ENCODE assay signal across 11 mouse cellular contexts in genomic region chr3:95295321-95296102, GRCm38 (mm10). TPM values are rescaled to one million over a fixed set of nuclear protein-coding genes. Genes with fewer than 3 reads are reported as not detected.
DNase-seq lines count a peak whose midpoint lies in the region; ATAC-seq and TF ChIP-seq lines count a peak whose summit lies in the region.
"Had no signal": no experiment of that assay in that cellular context is flagged by ENCODE, and none has a peak within 500 bp of the region (broad histone marks: within the 10 kb centered on the region; RNA-seq: fewer than 3 reads in every experiment).

No protein-coding gene starts in this region.

- no peak overlapping the region for H3K27ac ChIP-seq in heart, postnatal 0 days (ENCODE audit: low read depth)
- no peak overlapping the region; the same call in 1 of the 2 replicates for H3K27ac ChIP-seq in testis, adult 2 months (ENCODE audit: control insufficient read depth, insufficient read depth, low read depth, low read length)
- H3K27ac ChIP-seq in midbrain, embryonic 10.5 days (replicated peaks), result no peak overlapping the region

- 67% methylated on average over 11 of the region's 11 CpGs for WGBS in heart, postnatal 0 days
- 83% methylated on average over 11 of the region's 11 CpGs for WGBS in midbrain, embryonic 10.5 days

- 0 out of 2 replicates have a peak, but pooled peaks have one; percentile 13 for ATAC-seq in heart, postnatal 0 days (ENCODE audit: insufficient read depth, low read depth)

- no peak overlapping the region for H3K4me2 ChIP-seq in heart, postnatal 0 days (ENCODE audit: low read depth, low read length)
- H3K4me2 ChIP-seq: embryonic facial prominence, embryonic 12.5 days had no signal

- TF ChIP-seq EP300 in heart, postnatal 0 days (IDR thresholded peaks at IDR 0.05; ENCODE audit: low read depth), result no peak

- H3K4me1 ChIP-seq in heart, postnatal 0 days (ENCODE audit: control insufficient read depth, insufficient read depth), result no peaks in the 10 kb centered on the region
- H3K4me1 ChIP-seq in testis, adult 2 months (ENCODE audit: control insufficient read depth, insufficient read depth, low read length), result no peaks in the 10 kb centered on the region
- peaks cover 6% of the 10 kb centered on the region; the same call in 1 of the 2 replicates for H3K4me1 ChIP-seq in midbrain, embryonic 10.5 days

- no peak for TF ChIP-seq POLR2A in testis, adult 2 months (IDR thresholded peaks at IDR 0.05; ENCODE audit: control insufficient read depth, low read depth, low read length)

- DNase-seq in heart, postnatal 0 days (ENCODE audit: low spot score), result no peak
- no peak for DNase-seq in heart, postnatal 14 days
- DNase-seq in testis, postnatal 10 days (ENCODE audit: low spot score), result no peak
- DNase-seq in kidney, postnatal 14 days, result peak; percentile 73
- no peak for DNase-seq in embryo, embryonic 11 days
- no peak for DNase-seq in layer of hippocampus, adult 18-20 months (ENCODE audit: low spot score in 2 of 2)
- no peak for DNase-seq in midbrain, embryonic 10.5 days (ENCODE audit: low spot score)

- no peak overlapping the region for H3K4me3 ChIP-seq in heart, postnatal 0 days (ENCODE audit: low read depth, low read length)
- no peak overlapping the region for H3K4me3 ChIP-seq in testis, adult 2 months (ENCODE audit: control insufficient read depth, low read depth, low read length)
- H3K4me3 ChIP-seq in midbrain, embryonic 10.5 days, result no peak overlapping the region
- H3K4me3 ChIP-seq: embryonic facial prominence, embryonic 12.5 days had no signal

- H3K36me3 ChIP-seq in heart, postnatal 0 days (replicated peaks; ENCODE audit: control insufficient read depth, insufficient read depth, low read length), result peaks cover 48% of the 10 kb centered on the region
- H3K36me3 ChIP-seq in testis, adult 2 months (ENCODE audit: control insufficient read depth, insufficient read depth, low read length), result no peaks in the 10 kb centered on the region; the same call in 1 of the 2 replicates
- H3K36me3 ChIP-seq in midbrain, embryonic 10.5 days, result peaks cover 64% of the 10 kb centered on the region

- intact Hi-C loops in heart, postnatal 14 days (cut with DNase I), result no loop called here

- TF ChIP-seq CTCF in heart, postnatal 0 days (IDR thresholded peaks at IDR 0.05; ENCODE audit: low read depth), result no peak
- TF ChIP-seq CTCF in testis, adult 2 months (IDR thresholded peaks at IDR 0.05; ENCODE audit: control insufficient read depth, insufficient read depth, insufficient replicate concordance, low read depth, low read length), result 0 out of 2 replicates have a peak, but pooled peaks have one; percentile 13

- H3K9me3 ChIP-seq in heart, postnatal 0 days (replicated peaks; ENCODE audit: control insufficient read depth, low read length), result no peaks in the 10 kb centered on the region
- H3K9me3 ChIP-seq in midbrain, embryonic 10.5 days (replicated peaks), result no peaks in the 10 kb centered on the region
- H3K9me3 ChIP-seq: embryonic facial prominence, embryonic 12.5 days had no signal

- no peak overlapping the region for H3K9ac ChIP-seq in heart, postnatal 0 days (replicated peaks; ENCODE audit: low read depth, low read length)
- H3K9ac ChIP-seq: embryonic facial prominence, embryonic 12.5 days had no signal

- no peaks in the 10 kb centered on the region for H3K27me3 ChIP-seq in heart, postnatal 0 days (ENCODE audit: control insufficient read depth, insufficient read depth, low read length)
- H3K27me3 ChIP-seq in testis, adult 2 months (ENCODE audit: control insufficient read depth, insufficient read depth, low read length), result no peaks in the 10 kb centered on the region
- no peaks in the 10 kb centered on the region for H3K27me3 ChIP-seq in midbrain, embryonic 10.5 days (ENCODE audit: low read depth, poor library complexity, severe bottlenecking)
- H3K27me3 ChIP-seq: embryonic facial prominence, embryonic 12.5 days had no signal

RNA-seq across cellular contexts. Expression of gene Anxa9, which starts 11.5 kb away (rescaled TPM):
- 0.11 and 0.15 TPM in 2 replicates for total RNA-seq in heart, postnatal 0 days (2014; rRNA removed; ENCODE audit: low replicate concordance)
- 0.49 and 0.67 TPM in 2 replicates for polyA plus RNA-seq in heart, postnatal 0 days (2015; fragmentation: Nextera tagmentation; extraction: Ambion mirVana)
- under 1 TPM; 0.38 to 0.76 TPM for total RNA-seq in heart, postnatal 14 days (2021)
- 7.6 and 7.8 TPM in 2 replicates for polyA plus RNA-seq in testis, adult 2 months (2012; rRNA removed)
- total RNA-seq in layer of hippocampus, adult 18-20 months (2021), result under 1 TPM; 0.59 to 0.63 TPM
- 1.5 and 1.9 TPM in 2 replicates for polyA plus RNA-seq in midbrain, embryonic 10.5 days (2016; fragmentation: Nextera tagmentation; extraction: Ambion mirVana)

RNA-seq across cellular contexts. Expression of gene Prune1, which starts 13.6 kb away (rescaled TPM):
- total RNA-seq in heart, postnatal 0 days (2014; rRNA removed; ENCODE audit: low replicate concordance), result 28.6 and 35.6 TPM in 2 replicates
- 22.5 and 23.0 TPM in 2 replicates for polyA plus RNA-seq in heart, postnatal 0 days (2015; fragmentation: Nextera tagmentation; extraction: Ambion mirVana)
- total RNA-seq in heart, postnatal 14 days (2021), result 10 to 100 TPM; 19.8 to 20.4 TPM
- polyA plus RNA-seq in testis, adult 2 months (2012; rRNA removed), result 18.3 and 19.1 TPM in 2 replicates
- total RNA-seq in layer of hippocampus, adult 18-20 months (2021), result 10 to 100 TPM; 21.0 to 21.1 TPM
- 25.2 and 27.9 TPM in 2 replicates for polyA plus RNA-seq in midbrain, embryonic 10.5 days (2016; fragmentation: Nextera tagmentation; extraction: Ambion mirVana)

RNA-seq across cellular contexts. Expression of gene Mindy1, which starts 14.4 kb away (rescaled TPM):
- 28.0 and 64.4 TPM in 2 replicates for total RNA-seq in heart, postnatal 0 days (2014; rRNA removed; ENCODE audit: low replicate concordance)
- 27.8 and 28.4 TPM in 2 replicates for polyA plus RNA-seq in heart, postnatal 0 days (2015; fragmentation: Nextera tagmentation; extraction: Ambion mirVana)
- total RNA-seq in heart, postnatal 14 days (2021), result 10 to 100 TPM; 22.3 to 25.8 TPM
- polyA plus RNA-seq in testis, adult 2 months (2012; rRNA removed), result 60.3 and 61.1 TPM in 2 replicates
- 10 to 100 TPM; 19.2 to 21.0 TPM for total RNA-seq in layer of hippocampus, adult 18-20 months (2021)
- polyA plus RNA-seq in midbrain, embryonic 10.5 days (2016; fragmentation: Nextera tagmentation; extraction: Ambion mirVana), result 29.2 and 37.6 TPM in 2 replicates

RNA-seq across cellular contexts. Expression of gene Cers2, which starts 19.1 kb away (rescaled TPM):
- 108 and 126 TPM in 2 replicates for total RNA-seq in heart, postnatal 0 days (2014; rRNA removed; ENCODE audit: low replicate concordance)
- 88.4 and 89.4 TPM in 2 replicates for polyA plus RNA-seq in heart, postnatal 0 days (2015; fragmentation: Nextera tagmentation; extraction: Ambion mirVana)
- 10 to 100 TPM; 47.4 to 47.6 TPM for total RNA-seq in heart, postnatal 14 days (2021)
- polyA plus RNA-seq in testis, adult 2 months (2012; rRNA removed), result 27.5 and 27.6 TPM in 2 replicates
- total RNA-seq in layer of hippocampus, adult 18-20 months (2021), result 10 to 100 TPM; 54.2 to 54.5 TPM
- polyA plus RNA-seq in midbrain, embryonic 10.5 days (2016; fragmentation: Nextera tagmentation; extraction: Ambion mirVana), result 116 and 120 TPM in 2 replicates

RNA-seq across cellular contexts. Expression of gene Bnipl, which starts 44.5 kb away (rescaled TPM):
- total RNA-seq in heart, postnatal 0 days (2014; rRNA removed; ENCODE audit: low replicate concordance), result 3.9 TPM in 1 of 2 replicates, not detected in the other
- polyA plus RNA-seq in heart, postnatal 0 days (2015; fragmentation: Nextera tagmentation; extraction: Ambion mirVana), result not detected in 2 replicates
- total RNA-seq in heart, postnatal 14 days (2021), result under 1 TPM in 1 of 2 experiments, not detected in 1; 0.32 TPM
- polyA plus RNA-seq in testis, adult 2 months (2012; rRNA removed), result 1.9 and 2.0 TPM in 2 replicates
- total RNA-seq in layer of hippocampus, adult 18-20 months (2021), result under 1 TPM in 1 of 2 experiments, not detected in 1; 0.37 TPM
- polyA plus RNA-seq in midbrain, embryonic 10.5 days (2016; fragmentation: Nextera tagmentation; extraction: Ambion mirVana), result 0.09 and 0.32 TPM in 2 replicates
- total RNA-seq: gastrocnemius, adult 18-20 months; neutrophil, adult 5-6 weeks had no signal
